Mouse (Mus musculus) monocyte, adult 2 months (primary cell): ENCODE results near the gene L3hypdh.
"Not testable (repeated sequence)": the region's sequence is repeated elsewhere in the genome, so short reads cannot be mapped to it uniquely, and the experiment has no call there.

ENCODE experiments used
- DNase-seq, 2 experiments: peaks; one replicate each; pipeline ENCODE4 v3.0.0; 2022; ENCODE audit warnings: low spot score in 2 of 2, low read depth in 1 of 2

L3hypdh gene

DNA sequence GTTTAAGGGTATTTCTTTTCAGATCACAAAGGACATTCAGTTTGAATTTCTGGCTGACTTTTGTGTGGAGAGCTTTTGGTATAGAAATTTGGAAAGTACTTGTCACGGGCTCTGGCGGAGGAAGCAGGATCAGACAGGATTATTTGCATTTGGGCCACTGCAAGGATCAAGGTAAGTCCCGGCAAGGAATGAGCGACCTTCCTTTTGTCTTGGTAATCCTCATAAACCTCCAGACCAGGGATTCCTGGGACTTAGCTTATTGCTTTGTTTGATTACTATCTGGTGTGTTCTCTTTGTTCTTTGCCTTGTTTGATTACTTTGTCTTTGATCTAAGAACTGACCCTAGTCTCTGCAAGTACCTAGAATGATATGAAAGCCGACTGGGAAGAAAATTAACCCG is 31.4 kb downstream of the L3hypdh start:
- DNase-seq: no peak

DNA sequence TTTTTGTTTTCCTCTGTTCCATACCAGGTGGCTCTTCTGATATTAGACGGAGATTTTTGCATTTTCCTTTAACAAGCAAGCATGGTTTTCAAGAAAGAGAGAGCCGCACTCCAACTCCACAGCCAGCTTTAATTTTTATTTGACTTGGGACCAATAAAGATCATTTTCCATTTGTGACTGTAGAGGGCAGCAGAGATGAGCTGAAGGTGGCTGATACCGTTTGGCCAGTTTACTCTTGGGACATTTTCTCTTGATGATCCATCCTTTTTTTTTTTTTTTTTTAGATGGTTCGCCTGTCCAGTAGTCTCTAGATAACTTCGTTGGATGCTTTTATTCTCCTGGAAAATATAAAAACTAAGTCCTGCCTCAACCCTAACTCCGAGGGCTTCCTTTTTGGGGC is 31.9 kb downstream of the L3hypdh start:
- no peak for DNase-seq

DNA sequence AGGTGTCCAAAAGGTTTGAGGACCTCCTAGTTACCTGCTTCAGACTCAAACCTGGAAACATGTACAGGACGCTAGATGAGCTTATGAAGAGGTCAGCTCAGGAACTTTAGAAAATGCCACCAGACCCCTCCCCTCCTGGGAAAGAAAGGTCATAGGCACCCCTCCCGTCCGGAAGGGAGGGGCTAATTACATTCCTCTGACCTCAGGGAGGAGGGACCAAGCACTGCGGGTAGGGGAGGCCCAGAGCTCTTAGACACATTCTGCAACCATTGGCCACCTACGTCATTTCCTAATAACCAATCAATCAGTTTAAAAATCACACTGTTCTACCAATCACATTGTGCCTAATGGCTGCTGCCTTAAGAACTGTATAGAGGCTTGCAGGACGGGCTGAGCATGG is 32.7 kb downstream of the L3hypdh start:
- no peak for DNase-seq

DNA sequence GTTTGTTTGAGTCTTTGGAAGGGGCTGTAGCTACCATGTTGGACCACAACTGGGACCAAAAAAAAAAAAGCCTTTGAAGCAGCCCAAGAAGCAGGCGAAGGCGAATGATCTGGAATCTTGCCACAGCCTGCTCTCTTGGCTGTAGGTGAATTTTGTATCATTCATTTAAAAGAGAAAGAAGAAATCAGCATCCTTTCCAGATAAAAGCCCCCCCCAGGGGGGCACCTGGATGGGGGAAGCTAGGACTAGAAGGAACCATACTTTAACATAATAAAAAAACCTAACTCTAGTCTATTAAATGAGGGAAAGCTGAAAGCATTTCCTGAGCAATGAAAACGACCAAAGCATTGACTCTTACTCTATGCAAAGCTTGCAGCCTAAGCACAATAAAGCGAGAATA is 34.4 kb downstream of the L3hypdh start:
- DNase-seq: no peak

DNA sequence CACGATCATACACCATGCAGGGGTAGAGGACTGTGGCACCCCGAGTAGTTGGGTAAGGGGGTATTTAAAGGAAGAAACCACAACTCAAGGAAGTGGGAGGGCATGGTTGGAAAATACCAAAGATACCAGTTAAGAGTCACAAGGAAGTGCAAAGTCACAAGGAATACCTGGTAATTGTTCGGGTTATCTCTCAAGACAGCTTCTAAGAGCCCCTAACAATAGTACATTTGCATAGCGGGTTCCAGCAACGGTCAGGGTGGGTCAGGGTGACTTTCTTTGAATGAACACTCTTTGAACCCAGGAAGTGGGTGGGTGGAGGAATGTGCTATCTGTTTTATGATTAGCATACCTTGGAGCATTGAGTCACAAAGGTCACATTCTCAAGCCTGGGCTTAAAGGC is 35.1 kb downstream of the L3hypdh start:
- not testable (repeated sequence) for DNase-seq

DNA sequence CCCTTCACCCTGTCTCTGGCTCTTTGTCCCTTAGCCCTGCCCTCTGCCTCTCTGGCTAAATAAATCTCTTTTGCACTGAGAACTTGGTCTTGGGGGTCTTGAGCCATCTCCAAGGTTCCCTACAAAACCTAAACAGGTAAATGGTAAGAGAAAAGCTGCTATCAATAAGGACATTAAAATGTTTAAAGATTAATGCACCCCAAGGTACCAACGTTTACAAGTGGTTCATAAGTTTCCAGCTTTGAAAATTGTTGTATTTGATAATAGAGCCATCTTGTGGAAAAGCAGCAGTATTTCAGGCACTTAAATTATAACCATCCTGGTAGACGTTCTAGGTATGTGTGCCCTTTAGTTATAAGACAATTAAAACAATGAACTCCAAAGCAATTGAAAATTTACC is 37.7 kb downstream of the L3hypdh start:
- no peak for DNase-seq

DNA sequence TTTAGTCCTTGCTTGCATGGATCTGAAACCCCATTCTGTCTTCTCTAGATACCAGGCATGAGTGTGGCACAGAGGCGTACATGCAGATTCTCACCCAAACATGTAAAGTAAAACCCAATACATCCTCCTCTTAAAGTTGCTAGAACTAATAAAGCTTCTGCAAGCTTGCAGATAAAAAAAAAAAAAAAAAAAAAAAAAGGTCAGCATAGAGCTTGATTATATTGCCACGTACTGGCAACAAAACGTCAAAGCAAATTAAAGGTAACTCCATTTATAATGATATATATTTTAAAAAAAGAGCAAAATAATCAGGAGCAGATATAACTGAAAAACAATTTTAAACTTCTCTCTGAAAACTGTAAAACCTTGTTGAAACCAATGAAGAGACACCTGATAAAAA is 44.0 kb downstream of the L3hypdh start:
- no peak for DNase-seq

DNA sequence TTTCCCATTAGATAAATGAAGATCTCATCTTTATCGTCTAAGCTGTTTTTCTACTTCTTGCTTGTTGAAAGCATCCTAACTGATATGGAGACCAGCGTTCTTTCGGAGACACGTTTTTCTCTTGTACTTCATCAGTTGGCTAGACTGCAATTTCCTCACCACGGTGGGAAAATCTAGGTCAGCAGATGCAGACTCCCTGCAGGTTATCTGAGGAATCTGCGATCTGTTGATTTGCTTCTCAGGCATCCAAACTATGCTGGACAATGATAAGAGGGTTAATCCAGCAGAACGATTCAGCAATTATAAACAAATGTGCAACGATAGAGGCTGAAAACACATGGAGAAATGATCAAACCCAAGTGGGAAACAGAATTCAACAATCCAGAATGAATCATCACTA is 45.7 kb downstream of the L3hypdh start:
- DNase-seq: no peak

DNA sequence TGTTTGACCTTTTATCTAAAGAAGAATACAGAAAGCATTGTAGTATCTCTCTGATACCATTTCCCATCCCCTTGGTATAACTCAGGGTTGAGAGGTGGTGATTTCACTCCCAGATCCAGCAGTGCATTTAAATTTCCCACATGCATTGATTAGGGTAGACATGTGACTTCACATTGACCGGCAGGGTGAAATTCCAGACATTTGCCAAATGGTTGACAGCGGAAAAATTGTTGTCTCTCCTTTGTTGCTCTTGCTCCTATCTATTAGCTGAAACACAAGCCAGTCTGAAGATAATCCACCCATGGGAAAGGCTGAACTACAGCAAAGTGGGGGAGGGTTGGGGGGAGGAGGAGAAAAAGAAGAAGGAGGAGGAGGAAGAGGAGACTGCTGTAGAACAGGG is 46.4 kb downstream of the L3hypdh start:
- DNase-seq: no peak

DNA sequence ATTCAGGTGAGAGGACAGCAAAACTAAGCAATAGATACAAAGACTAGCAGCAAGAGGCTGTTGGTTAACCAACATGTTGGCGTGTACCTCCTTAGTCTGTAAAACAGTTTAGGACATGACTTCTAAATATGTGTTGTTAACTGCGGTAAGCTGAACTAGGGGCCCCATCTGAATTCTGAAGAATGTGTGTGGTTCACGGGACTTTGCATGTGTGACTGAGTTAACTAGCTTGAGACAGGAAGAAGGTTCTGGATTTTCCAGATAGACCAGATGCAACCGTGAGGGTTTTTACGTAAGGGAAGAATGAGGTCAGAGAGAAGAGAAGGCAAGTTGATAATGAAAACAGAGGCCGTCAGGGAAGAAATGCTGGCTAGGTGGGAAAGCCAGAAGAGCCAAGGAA is 48.2 kb downstream of the L3hypdh start:
- no peak for DNase-seq

DNA sequence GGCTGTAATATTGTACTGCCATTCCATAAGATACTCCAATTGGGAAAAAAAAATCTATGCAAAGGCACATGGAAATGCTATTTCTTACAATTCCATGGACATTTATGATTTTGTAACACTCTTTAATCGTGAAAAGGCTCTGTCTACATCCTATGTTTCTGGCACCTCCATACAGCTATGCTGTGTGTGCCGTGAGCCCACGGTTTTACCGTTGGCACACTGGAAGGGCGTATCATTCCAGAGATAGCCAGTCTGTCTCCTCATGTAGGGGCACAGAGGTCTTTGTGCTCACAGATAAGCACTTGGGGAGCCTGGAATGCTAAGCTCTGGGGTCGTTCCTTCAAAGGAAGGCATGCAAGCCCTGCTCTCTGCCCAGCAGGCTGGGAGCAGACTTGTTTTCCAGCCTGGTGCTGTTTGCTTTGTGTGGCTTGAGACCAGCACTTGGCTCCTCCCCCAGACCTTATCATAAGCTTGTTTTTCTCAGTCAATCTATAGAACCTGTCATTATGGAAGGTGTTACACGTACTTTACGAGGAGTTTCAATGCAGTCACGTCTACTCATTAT is 49.1 kb downstream of the L3hypdh start:
- DNase-seq: no peak

DNA sequence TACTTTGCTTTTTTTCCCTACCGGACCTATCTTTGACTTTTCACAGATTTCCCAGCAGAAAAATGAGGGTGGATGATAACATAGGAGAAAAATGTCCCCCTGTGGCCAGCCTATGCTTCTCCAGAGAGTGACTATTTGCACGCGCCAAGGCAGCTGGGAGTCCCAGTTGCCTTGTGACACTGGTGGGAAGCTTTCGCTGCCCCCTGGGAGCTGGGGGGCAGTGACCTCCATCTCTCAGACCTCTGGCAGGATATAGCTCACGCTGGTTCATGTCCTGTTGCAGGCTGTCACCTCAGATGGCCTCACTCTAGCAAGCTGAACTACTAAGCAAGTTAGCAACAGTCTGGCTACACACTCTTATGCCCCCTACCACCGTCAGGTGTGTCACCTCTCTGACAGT is 53.4 kb downstream of the L3hypdh start:
- no peak for DNase-seq

DNA sequence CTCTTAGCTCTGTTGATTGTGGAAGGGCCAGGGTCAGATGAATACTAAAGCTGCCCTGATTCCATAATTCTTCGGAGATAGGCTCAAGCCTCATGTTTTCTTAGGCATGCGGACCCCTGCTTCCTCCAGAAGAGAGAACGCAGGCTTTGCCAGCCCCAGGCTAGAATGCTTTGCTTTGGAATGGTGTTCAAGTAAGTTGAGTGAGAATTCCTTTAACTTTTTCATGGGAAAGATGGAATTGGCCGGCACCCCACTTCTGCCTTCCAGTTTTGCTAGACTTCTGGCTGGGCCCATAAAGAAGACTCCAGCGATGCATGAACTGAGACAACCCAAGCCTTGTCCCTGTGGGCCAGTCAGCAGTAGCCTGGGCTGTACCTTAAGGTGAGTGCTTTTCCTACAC is 54.1 kb downstream of the L3hypdh start:
- DNase-seq: no peak

DNA sequence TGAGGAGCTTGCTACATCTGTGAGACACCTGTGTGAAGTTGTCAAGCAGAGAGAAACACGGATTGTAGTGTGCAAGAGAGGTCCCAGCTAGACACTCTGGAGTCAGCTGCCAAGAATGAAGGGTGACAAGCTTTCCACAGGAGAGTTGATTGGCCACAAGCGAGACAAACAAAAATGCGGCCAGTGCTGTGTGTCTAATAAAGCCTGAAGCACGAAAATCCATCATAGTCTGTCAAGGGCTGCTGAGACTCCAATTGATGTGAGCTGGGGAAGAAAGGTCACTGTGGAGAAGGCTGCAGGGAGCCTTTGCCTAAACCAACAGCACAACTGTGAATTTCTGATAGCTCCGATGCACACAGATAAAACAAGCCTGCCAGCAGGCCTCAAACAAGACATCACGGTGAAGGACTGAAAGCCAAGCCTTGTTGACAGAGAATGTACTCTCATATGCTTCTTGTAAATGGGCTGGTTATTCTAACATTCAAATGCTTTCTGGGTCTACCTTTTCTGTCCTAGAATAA is 59.9 kb downstream of the L3hypdh start:
- no peak for DNase-seq

DNA sequence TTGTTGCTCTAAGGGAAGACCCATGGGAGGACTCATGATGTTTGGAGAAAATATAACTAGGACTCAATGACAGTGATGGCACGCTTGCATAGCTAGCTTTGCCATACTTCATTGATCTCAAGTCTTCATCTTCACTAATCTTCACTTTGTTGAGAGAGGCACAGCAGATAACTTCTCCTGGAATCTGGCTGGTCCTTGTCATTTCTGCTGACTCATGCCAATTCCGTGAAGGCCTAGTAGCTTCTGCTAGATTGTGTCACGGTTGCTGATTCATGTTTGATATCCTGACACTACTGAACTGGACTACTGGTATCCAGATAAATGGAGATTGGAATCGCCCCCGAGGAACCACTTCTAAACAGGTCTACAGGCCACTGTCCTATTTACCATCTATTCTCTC is 61.7 kb downstream of the L3hypdh start:
- DNase-seq: no peak
